Mouse (Mus musculus) ES-Bruce4 (cell line): Measurements from ENCODE around the gene Ralb. TPM values are rescaled to one million over a fixed set of nuclear protein-coding genes. Genes with fewer than 3 reads are reported as not detected.

ENCODE experiments used
- H3K27ac ChIP-seq: 2 replicates; pipeline ENCODE4 v1.5.1; 2012; ENCODE audit warnings: low read length, inconsistent platforms; ENCODE audit not compliant: insufficient read depth
- H3K27me3 ChIP-seq: 2 replicates; pipeline ENCODE4 v1.6.1; 2012; ENCODE audit warnings: mild to moderate bottlenecking, low read length, inconsistent platforms; ENCODE audit not compliant: control insufficient read depth, poor library complexity, insufficient read depth, severe bottlenecking
- H3K36me3 ChIP-seq: 2 replicates; pipeline ENCODE4 v1.6.1; 2012; ENCODE audit warnings: inconsistent platforms, mild to moderate bottlenecking, low read length, moderate library complexity; ENCODE audit not compliant: control insufficient read depth, poor library complexity, insufficient read depth, severe bottlenecking
- H3K4me1 ChIP-seq: one replicate; pipeline ENCODE4 v1.8.1; 2011; ENCODE audit warnings: low read length; ENCODE audit not compliant: control insufficient read depth, insufficient read depth
- H3K4me3 ChIP-seq: 2 replicates; pipeline ENCODE4 v1.5.1; 2011; ENCODE audit warnings: low read depth, mild to moderate bottlenecking, low read length
- H3K9ac ChIP-seq: 2 replicates; pipeline ENCODE4 v1.6.1; 2012; ENCODE audit warnings: low read depth, mild to moderate bottlenecking, inconsistent platforms; ENCODE audit not compliant: poor library complexity, severe bottlenecking
- H3K9me3 ChIP-seq: replicated peaks from 2 replicates; pipeline ENCODE4 v1.6.1; 2012; ENCODE audit warnings: mild to moderate bottlenecking, low read length, inconsistent platforms; ENCODE audit not compliant: control insufficient read depth, poor library complexity, insufficient read depth, severe bottlenecking
- CTCF ChIP-seq: IDR thresholded peaks from one replicate; pipeline ENCODE4 v1.8.1; 2011; ENCODE audit warnings: low read depth, low read length
- EP300 ChIP-seq: IDR thresholded peaks from 2 replicates; pipeline ENCODE4 v1.6.1; 2011; ENCODE audit warnings: low read depth, low read length; ENCODE audit not compliant: insufficient read depth
- POLR2A ChIP-seq: IDR thresholded peaks from one replicate; pipeline ENCODE4 v1.8.1; 2011; ENCODE audit warnings: low read length; ENCODE audit not compliant: insufficient read depth
- polyA plus RNA-seq: library from polyadenylated mRNA; stranded (reverse); fragments of >200 nt; gene quantifications from 2 replicates; pipeline ENCODE4 v1.2.4, GENCODE M21; 2011; ENCODE audit warnings: low read depth; ENCODE audit not compliant: missing spikeins, insufficient read depth, insufficient read length

The Ralb gene
- polyA plus RNA-seq, 1 experiment, result 54.8 TPM

GRCm38 (mm10) chr1:119423510-119423909, 81.1 kb downstream of the Ralb start:
- H3K27ac ChIP-seq, result peak overlapping the region; percentile 12; the same call in 1 of the 2 replicates
- 0 out of 2 replicates have a peak, but pooled peaks cover 2% of the 10 kb centered on the region for H3K36me3 ChIP-seq
- no peak overlapping the region for H3K4me3 ChIP-seq
- H3K27me3 ChIP-seq, result no peaks in the 10 kb centered on the region
- no peak overlapping the region for H3K9ac ChIP-seq
- no peaks in the 10 kb centered on the region for H3K9me3 ChIP-seq
- no peak for TF ChIP-seq POLR2A
- no peak for TF ChIP-seq EP300
- peak; percentile 83 for TF ChIP-seq CTCF
- no peaks in the 10 kb centered on the region for H3K4me1 ChIP-seq

- H3K4me3 ChIP-seq, result peak overlapping the region; percentile 78
- no peaks in the 10 kb centered on the region for H3K9me3 ChIP-seq
- TF ChIP-seq CTCF (peak; percentile 23), POLR2A (no peak)
- 0 out of 2 replicates have a peak, but pooled peaks cover 3% of the 10 kb centered on the region for H3K36me3 ChIP-seq
- peak overlapping the region; percentile 93 for H3K9ac ChIP-seq
- H3K4me1 ChIP-seq, result no peaks in the 10 kb centered on the region
- no peaks in the 10 kb centered on the region for H3K27me3 ChIP-seq
- no peak overlapping the region for H3K27ac ChIP-seq
Observed at GRCm38 (mm10) chr1:119422460-119423015, 82.1 kb downstream of the Ralb start.

- H3K36me3 ChIP-seq, result 0 out of 2 replicates have a peak, but pooled peaks cover 3% of the 10 kb centered on the region
- no peaks in the 10 kb centered on the region for H3K4me1 ChIP-seq
- H3K27ac ChIP-seq, result no peak within 1 kb of the TSS
Observed at GRCm38 (mm10) chr1:119421576-119422421, 82.8 kb downstream of the Ralb start, which contains the start of gene Inhbb. Gene Inhbb (minus strand): TSS chr1:119422248.

GRCm38 (mm10) chr1:119420984-119421575, 83.5 kb downstream of the Ralb start:
- no peaks in the 10 kb centered on the region for H3K27me3 ChIP-seq
- peak overlapping the region; percentile 93 for H3K9ac ChIP-seq
- H3K4me1 ChIP-seq, result no peaks in the 10 kb centered on the region
- H3K9me3 ChIP-seq, result no peaks in the 10 kb centered on the region
- H3K27ac ChIP-seq, result no peak overlapping the region
- H3K36me3 ChIP-seq, result 0 out of 2 replicates have a peak, but pooled peaks cover 6% of the 10 kb centered on the region
- TF ChIP-seq CTCF (no peak), EP300 (no peak), POLR2A (no peak)
- peak overlapping the region; percentile 78 for H3K4me3 ChIP-seq

More at GRCm38 (mm10) chr1:119421576-119422421, 82.8 kb downstream of the Ralb start, which contains the start of gene Inhbb:
- Histone ChIP-seq H3K4me3 (peak within 1 kb of the TSS; percentile 78), H3K9ac (peak within 1 kb of the TSS; percentile 93), H3K9me3 (no peaks in the 10 kb centered on the region), H3K27me3 (no peaks in the 10 kb centered on the region)
- TF ChIP-seq EP300 (no peak), POLR2A (no peak), CTCF (no peak)

Other genes starting within 250 kb of the Ralb start
- 1.2 and 1.9 TPM in 2 replicates for gene Inhbb, start 82.5 kb downstream of the Ralb start, polyA plus RNA-seq
- 8.7 and 8.9 TPM in 2 replicates for gene Tmem185b, start 21.4 kb upstream of the Ralb start, polyA plus RNA-seq
- gene Epb41l5, start 144.2 kb upstream of the Ralb start, polyA plus RNA-seq, result 48.2 and 49.7 TPM in 2 replicates